Mouse (Mus musculus) testis, postnatal 10 days (tissue): ENCODE data around the gene Zc3h10.
"Not testable (repeated sequence)": the region's sequence is repeated elsewhere in the genome, so short reads cannot be mapped to it uniquely, and the experiment has no call there.

Experiments
- DNase-seq: peaks from one replicate; pipeline ENCODE4 v3.0.0; 2021; ENCODE audit warnings: low spot score

Gene Zc3h10

DNA sequence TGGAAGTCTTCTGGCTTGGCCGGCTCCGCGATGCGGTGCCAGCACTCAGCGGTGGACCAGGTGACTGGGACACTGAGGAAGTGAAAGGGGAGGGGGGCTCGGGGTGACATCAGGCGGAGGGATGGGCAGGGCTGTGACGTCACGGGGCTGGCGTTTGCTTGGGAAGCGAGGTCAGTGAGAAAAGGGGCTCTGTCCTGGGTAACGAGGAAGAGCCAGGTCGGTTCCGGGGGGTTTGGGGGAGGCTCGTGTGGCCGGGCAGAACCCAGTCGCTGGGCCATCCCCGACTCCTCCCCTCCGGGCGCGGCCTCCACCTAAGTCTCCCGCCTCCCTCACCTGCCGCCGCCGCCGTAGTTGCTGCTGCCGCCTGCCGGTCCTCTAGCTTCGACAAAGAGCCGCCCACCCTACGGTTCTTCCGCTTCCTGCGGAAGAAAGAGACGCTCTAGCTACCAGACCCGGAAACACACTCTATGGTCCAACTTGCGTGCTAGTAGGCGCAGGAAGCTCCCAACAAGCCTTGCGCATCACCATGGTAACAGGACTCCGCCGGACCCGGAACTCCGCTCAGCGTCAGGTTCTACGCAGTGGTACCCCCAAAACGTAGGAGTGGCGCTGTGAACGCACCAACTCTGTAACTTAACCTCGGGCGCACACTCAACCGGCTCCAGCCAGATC is at the start of gene Zc3h10:
Gene Zc3h10, minus strand, starts transcription at position 414 of the 672 bp plus-strand sequence.
- DNase-seq: peak; percentile 91

DNA sequence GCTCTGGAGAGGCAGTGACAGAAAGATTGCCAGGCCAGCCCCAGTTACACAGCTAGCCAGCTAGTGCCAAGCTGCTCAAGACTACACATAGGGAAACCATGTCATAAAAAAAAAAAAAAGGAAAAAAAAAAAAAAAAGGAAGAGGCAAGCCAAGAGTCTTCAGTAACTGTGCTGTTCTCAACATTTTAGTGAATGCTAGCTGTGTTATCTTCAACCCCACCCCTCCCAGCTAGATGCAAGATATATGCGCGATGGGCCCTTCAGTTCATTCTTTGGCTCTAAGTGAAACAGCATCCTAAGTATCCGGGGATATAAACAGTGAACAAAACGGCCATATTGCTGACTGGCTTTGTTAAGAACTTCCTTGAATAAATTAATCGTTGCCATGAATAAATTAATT is 45.2 kb upstream of the Zc3h10 start:
- DNase-seq: no peak

DNA sequence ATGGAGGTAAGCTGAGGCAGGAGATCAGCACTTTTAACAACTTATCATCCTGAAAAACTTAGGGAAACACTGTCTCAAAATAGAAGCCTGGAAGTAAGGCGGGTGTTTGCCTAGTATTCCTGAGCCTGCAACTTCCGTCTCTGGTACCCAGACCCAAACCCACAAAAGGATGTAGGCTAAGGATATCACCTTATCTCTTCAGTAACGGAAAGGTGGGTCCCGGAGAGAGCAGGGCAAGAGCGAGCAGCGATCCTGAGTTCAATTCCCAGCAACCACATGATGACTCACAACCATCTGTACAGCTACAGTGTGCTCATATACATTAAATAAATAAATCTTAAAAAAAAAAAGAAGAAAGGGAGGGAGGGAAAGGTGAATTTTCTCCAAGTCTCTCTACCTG is 43.9 kb upstream of the Zc3h10 start:
- no peak for DNase-seq

DNA sequence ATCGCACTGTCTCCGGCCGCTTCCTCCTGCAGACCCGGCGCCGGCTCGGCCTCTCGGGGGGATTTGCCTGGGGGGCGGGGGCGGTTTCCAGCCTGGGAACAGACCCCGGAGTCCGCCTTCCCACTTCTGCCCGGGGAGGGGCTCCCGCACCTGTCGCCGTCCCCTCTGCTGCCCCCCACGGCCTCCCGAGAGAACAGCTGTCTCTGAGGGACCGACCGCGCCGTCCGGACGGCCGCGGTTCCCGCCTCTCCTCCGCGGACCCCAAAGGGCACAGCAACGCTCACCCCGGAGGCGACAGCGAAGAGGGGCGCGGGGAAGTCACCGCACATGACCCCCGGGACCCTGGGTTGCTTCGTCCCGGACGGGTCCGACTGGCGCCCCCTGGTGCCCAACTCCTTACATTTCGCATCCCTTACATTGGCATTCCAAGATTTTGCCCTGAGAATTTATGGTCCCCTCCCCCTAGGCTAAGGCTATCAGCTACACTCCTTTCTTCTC is 42.7 kb upstream of the Zc3h10 start:
- DNase-seq: peak; percentile 84

DNA sequence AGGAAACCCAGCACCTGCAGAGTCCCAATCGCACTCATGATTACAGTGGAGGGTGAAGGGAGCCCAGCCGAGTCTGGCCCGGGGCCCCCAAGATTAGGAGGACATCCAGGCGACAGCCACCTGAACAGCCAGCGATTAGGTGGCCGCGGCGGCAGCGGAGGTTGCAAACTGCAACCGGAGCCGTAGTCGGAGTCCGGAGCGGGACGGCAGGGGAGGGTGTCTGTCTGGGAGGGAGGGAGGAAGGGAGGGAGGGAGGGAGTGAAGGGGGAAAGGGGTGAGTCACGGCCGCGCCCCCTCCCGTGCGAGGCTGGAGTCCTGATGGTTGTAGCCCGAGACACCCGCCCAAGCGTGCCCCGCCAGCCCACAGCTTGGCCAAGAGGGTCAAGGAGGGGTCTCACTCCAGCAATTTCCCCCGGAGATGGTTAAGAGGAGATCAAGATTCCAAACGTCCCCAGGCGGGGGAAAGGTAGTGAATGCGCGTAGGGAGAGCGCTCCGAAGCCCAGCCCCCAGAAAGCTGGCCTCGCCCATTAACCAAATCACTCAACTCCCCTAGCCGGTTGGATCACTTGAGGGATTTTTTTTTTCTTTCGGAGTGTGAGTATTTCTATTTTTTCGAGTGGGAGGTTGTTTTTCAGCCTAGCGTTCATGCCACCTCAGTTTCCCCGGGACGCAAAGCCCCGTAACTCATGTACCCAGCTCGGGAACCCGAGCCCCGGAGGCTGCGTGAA is 42.1 kb upstream of the Zc3h10 start, which contains the start of gene Erbb3:
Gene Erbb3, minus strand, starts transcription at position 189 of the 729 bp plus-strand sequence.
- peak; percentile 71 for DNase-seq

DNA sequence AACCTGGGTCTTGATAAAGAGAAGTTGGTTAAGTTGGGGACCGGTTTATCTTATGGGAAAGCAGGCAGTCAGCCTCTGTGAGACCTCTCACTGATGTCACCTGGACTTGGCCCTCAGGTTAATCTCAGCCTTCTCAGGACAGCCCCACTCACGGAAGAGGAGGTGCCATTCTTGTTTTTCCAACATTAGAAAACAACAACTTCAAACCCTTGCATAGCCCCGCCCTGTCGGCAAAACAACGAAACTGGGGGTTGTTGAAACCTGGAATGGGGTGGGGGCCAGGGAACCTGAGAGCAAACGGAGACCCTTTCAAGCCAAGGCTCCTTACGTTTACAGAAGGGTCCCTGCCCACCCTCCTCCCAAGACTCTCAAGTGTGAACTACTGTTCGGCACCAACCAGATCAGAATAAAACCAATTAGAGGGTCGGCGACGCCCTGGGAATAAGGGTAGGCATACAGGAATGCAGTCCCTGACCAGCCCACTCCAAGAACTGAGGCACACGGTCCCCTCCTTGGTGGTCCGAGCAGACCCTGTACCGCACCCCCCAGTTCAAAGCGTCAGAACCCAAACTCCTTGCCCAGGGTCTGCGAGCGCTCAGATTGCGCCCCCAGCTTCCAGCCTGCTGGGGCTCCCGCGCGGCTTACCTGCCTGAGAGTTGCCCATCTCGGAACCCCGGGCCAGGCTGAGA is 41.3 kb upstream of the Zc3h10 start:
- no peak for DNase-seq

DNA sequence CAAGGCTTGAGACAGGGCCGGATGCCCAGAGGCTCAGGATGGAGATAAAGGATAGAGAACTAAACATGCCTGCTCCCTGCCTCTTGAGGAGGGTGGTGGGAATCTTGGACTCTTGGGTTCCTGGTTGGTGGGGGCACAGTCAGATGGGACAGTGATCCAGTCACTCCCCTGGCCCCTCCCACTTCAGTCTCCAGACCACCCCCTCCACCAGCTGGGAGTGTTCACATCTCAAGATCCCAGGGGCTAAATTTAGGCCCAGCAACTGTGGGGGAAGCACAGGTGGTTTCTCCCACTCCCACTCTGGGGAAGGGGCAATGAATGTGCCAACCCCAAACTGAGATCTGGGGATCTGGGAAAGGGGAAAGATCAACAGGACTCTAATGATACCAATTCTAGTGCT is 40.6 kb upstream of the Zc3h10 start:
- no peak for DNase-seq

DNA sequence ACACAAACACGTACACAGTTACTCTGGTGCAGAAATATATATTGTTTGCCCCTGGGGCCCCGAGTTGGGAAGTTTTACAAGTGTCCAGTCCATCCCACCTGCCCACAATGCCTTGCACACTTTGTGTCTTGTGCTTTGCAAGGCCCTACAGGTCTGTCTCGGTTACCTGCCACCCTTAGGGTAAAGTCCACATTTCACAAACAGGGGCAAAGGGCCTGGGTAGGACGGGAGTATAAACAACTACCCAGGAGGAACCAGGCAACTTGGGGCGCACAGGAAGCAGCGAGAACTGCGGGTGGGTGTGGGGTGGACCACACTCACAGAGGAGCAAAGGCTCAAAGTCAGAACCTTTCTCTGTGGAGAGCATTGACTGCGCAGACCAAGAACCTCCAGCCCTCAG is 40.1 kb upstream of the Zc3h10 start:
- DNase-seq: no peak

DNA sequence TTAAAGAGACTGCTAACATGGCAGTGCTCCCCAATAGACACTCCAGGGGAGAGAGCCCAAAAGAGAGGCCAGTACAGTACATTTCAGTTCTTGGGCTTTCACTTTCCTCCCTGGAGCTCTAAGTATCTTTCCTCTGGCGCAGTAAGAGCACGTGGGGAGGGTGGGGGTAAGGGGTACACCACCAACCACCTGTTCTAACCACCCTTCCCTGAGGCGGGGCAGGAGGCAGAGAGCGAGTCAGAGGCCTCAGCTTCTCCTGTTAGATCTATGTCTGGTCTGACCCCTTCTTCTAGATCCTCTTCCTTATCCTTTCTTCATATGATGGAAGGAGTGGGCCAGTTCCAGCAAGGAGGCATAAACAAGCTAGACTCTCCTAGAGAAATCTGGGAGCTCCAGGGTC is 39.5 kb upstream of the Zc3h10 start:
- no peak for DNase-seq

DNA sequence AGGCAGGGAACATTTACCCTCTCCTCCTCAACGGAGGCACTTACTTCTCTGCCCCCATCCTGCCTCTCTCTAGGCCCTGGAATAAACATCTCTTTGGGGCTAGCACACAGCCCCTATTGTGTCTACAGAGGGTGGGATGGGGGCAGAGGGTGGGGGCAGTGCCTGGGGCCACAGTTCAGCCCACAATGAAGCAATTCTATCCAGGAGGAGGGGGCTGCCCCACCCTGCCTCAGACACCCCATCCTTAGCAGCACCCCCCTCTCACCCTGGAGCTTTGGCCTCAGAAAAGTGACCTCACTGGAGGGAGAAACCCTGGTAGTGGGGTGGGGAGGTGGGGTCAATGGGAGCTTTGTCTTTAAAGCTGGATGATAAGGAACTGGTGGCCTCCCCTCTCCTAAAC is 39.0 kb upstream of the Zc3h10 start:
- DNase-seq: no peak

DNA sequence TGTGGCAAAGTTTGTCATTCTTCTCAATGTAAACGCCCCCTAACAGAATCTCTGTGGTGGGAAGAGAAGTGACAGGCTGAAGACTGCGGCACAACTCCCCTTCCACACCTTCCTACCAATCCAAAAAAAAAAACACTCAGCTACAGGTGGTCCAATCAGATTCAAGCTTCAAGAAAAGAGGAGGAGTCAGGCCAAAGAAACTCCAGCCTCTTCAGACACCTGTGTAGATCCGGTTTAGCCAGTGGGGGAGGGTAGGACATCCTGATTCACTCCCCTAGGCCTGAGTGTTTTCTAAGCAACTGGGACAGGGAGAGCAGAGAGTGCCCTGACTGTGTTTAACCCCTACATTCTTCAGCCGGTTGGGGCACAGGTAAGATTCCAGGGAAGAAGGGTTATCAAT is 36.8 kb upstream of the Zc3h10 start:
- DNase-seq: no peak

DNA sequence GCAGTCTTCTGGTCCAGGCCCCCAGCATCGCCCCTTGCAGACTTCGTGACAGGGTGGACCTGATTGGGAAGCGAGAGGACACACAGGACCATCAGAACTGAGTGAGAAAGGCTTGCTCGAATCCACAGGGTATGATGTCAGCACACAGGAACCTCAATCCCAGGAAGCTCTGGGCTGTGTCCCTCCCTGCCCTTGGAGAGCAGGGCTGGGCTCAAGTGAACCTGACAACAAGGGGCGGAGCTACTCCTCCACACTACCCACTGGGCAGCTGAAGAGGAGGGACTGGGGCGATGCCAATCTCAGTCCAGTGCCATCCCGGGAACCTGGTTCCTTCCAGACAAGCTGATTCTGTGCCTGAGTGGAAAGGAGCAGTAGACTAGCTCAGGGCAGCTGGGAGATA is 36.1 kb upstream of the Zc3h10 start:
- DNase-seq: peak; percentile 62

DNA sequence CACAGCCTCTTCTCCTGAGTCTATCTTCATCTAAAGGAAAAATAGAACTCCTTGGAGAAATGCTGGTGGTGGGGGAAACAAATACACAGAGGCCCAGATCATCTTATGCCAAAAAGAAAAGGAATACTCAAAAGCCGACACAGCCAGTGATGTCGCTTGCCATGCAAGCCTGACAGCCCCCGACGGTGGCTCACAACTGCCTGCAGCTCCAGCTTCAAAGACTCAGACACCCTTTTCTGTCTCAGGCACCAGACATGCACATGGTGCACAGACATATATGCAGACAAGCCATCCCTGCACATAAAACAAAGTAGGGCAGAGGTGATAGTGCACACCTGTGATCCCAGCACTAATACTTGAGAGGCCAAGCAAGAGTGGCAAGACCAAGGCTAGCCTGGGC is 32.2 kb upstream of the Zc3h10 start:
- no peak for DNase-seq

DNA sequence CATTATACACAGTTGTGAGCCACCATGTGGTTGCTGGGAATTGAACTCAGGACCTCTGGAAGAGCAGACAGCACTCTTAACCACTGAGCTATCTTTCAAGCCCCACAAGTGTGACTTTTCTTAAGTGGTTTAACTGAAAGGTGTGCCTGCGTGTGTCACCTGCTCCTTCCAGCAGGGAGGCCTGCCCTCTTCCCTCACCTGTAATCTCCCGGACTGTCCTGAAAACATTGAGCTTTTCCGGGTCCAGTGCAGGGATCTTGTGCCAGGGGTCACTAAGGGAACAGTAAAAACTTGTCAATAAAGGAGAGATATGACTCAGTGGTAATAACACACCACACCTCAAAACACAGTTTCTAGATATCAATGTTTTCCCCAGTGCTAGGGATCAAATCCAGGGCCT is 31.7 kb upstream of the Zc3h10 start:
- DNase-seq: no peak

DNA sequence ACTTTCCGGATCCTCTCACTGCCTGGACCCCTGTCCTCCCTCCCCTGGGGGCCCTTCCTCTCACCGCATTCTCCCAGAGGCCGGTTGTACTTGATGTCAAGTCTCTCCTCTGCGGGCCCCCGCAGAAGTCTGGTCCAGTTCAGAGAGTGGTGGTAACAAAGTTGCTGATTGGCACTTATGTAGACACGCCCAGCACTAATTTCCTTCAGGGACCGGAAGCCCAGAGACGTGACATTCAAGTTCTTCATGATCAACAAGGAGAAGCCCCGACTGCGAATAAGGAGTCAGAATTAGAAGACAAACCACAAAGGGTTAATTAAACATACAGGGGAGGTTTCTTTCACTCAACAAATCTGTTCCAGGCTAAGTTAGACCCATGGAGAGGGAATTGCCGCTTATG is 30.8 kb upstream of the Zc3h10 start:
- DNase-seq: no peak

DNA sequence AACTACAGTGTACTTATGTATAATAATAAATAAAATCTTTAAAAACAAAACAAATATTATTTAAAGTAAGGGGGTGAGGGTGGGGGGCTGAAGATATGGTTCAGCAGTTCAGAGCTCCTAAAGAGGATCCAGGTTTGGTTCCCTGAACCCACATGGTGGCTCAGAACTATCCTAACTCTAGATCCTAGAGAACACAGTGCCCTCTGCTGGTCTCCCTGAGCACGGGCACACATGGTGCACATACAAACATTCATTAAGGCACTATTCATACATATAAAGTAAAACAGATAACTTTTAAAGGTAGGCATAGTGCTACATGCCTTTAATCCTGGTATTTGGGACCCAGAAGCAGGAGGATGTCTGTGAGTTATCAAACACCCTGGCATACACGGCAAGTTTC is 27.5 kb upstream of the Zc3h10 start:
- DNase-seq: no peak

DNA sequence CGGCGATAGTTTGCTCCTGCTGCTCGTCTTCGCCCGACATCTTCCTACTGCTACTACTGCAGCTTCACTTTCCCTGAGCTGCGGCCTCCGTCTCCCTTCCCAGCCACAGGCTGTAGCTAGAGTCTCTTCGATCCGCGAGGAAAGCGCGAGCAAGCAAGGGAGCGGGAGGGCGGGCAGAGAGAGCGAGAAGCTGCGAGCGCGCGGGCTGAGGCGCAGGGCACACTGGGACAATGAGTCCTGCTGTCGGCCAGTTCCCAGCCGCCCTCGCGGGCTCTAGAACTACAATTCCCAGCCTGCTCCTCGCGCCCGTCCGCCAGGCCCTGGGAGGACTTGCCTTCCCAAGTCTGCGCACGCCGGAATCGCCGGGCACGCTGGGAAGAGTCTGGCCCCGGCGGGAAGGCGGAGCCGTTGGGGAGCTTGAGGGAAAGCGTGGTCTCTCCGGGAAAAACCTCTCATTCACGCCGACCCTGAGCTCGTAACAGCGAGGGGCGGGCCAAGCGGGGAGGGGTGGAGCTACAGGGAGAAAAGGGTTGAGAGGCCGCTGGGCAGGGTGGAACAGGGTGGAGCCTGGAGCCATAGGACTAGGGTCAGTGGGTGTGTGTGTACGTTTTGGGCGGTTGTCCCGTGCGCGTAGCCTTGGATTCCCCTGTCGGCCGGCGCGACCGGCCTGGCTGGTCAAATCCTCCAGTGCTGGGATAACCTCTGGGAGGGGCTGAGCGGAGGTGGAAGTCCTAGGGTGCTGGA is 18.4 kb upstream of the Zc3h10 start, which contains the start of gene Pa2g4:
Gene Pa2g4, minus strand, starts transcription at position 200 of the 744 bp plus-strand sequence.
- peak; percentile 96 for DNase-seq

DNA sequence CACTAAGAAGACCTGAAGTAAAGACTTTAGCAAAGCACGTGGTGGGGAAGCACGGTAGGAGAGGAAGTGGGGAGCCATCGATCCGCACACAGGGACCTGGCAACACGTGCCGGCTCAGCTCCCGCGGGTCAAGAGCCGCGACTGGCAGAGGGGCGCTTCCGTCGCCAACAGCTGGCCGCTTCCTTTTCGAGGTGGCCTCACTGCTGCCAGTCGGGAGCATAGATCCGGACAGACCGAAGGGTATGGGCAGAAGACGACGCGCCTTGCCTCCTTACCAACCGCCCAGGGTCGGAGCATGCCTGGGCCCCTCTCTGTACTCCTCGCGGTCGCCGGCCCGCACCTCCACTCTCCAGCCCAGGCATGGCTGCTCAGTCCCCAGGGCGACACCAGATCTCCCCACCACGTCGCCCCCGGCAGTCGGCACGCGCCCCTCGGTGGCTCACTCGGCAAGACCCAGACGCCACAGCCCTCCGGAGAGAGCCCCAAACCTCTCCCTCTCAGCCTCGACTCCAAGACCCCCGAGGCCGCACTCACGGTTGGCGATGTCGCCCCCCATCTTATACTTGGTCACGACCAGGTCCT is 17.7 kb upstream of the Zc3h10 start:
- peak; percentile 71 for DNase-seq

DNA sequence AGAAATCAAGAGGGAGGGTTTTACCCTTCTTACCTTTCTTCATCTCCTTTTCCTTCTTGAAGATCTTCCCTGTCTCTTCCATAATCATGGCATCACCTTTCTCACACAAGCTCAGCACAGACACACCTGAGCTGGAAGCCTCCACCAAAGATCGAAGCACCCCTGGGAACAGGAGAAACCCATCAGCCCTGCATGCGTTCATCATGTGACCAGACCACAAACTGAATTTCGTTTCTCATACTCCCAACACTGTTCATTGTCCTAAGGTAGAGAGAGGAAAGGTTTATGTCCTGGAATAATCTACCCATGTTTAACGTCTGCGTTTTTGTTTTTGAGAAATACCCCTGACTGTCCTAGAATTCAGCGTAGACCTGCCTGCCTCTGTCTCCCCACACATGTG is 16.0 kb upstream of the Zc3h10 start:
- DNase-seq: no peak

DNA sequence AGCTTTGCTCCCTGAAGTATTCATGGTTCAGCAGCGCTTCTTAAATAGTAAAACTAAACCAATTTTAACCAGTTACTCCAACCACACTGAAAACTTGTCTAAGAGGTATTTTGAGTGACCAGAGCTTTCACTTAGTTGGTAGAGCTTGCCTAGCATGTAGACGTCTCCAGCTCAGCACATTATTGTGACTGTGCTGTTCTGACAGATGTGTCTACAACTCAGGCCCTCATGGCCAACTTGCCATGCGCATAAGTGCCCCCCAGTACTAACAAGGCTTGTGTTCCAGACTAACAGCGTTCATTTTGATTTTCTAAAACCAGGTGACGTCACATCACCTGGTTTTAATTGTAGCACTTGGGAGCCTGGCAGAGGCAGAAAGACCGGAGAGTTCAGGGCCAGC is 9.4 kb upstream of the Zc3h10 start:
- no peak for DNase-seq

DNA sequence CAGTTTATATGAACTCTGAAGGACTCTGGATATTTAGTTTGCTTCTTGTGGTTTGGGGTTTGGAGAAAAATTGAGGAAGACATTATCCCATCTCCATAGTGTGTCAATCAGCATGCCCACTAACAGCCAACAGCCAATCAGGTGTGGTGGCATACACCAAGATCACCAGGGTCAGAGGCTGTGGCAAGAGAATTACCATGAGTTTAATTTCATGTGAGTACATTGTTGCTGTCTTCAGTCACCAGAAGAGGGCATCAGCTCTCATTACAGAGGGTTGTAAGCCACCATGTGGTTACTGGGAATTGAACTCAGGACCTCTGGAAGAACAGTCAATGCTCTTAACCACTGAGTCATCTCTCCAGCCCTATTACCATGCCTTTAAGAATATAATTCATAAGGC is 8.7 kb upstream of the Zc3h10 start:
- no peak for DNase-seq

DNA sequence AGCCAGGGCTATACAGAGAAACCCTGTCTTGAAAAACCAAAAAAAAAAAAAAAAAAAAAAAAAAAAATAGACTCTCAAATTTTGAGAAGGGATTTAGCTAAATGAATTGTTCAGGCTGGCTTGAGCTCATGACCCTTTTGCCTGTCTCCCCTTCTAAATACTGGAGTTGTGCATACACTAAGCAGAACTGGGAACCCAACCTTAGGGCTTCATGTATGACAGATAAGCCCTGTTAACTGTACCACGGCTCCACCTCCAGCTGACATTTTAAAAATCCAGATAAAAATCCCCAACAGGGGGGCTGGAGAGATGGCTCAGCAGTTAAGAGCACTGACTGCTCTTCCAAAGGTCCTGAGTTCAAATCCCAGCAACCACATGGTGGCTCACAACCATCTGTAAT is 8.0 kb upstream of the Zc3h10 start:
- DNase-seq: not testable (repeated sequence)
